Comparison of ENCODE assay signal across 8 mouse cellular contexts in genomic region chr5:120836731-120837585, GRCm38 (mm10). TPM values are rescaled to one million over a fixed set of nuclear protein-coding genes. Genes with fewer than 3 reads are reported as not detected.
DNase-seq lines count a peak whose midpoint lies in the region; ATAC-seq and TF ChIP-seq lines count a peak whose summit lies in the region.

No protein-coding gene starts in this region.

- CTCF ChIA-PET in Patski (lab: Charles Lee): interaction anchor here (0.8 to 2.0 kb wide), 5 partner anchors 9 to 44 kb away, joined by 3 to 7 read pairs (median 4); partner anchors contain the start of gene Oas1c

- intact Hi-C loops in heart, postnatal 10 days (cut with DNase I): no loop called here

- H3K36me3 ChIP-seq in midbrain, embryonic 14.5 days (ENCODE audit: control insufficient read depth, insufficient read depth, low read length): no peaks in the 10 kb centered on the region

- H3K27me3 ChIP-seq in Patski: peaks cover 32% of the 10 kb centered on the region
- no peaks in the 10 kb centered on the region for H3K27me3 ChIP-seq in midbrain, embryonic 14.5 days (ENCODE audit: control insufficient read depth, insufficient read depth, low read length)

- H3K4me2 ChIP-seq in midbrain, embryonic 14.5 days (ENCODE audit: low read length): no peak overlapping the region

- no peak overlapping the region for H3K27ac ChIP-seq in midbrain, embryonic 14.5 days (replicated peaks; ENCODE audit: low read depth, low read length)

- no peaks in the 10 kb centered on the region for H3K9me3 ChIP-seq in midbrain, embryonic 14.5 days (ENCODE audit: control insufficient read depth, low read length)

- POLR2A ChIA-PET in Patski (lab: Charles Lee): no interaction called here

- peak; percentile 23 to 54 for DNase-seq in heart, postnatal 10 days
- DNase-seq in heart, adult 8-10 months (ENCODE audit: low spot score): no peak
- peak; percentile 69 for DNase-seq in A20 (ENCODE audit: low read depth, low spot score)
- no peak for DNase-seq in Patski (ENCODE audit: low read depth, low spot score)
- peak; percentile 55 to 67 for DNase-seq in cerebellum, postnatal 36 days
- DNase-seq in kidney, postnatal 10 days: peak; percentile 68
- peak; percentile 65 for DNase-seq in midbrain, embryonic 14.5 days
- DNase-seq in yolk sac, embryonic 10.5 days (ENCODE audit: low spot score): no peak

- TF ChIP-seq CTCF in Patski (IDR thresholded peaks at IDR 0.05): peak; percentile 80

- ATAC-seq in Patski: no peak
- no peak for ATAC-seq in midbrain, embryonic 14.5 days (ENCODE audit: low FRiP score, low TSS enrichment)

- H3K9ac ChIP-seq in midbrain, embryonic 14.5 days (replicated peaks; ENCODE audit: low read length): no peak overlapping the region

- no peak overlapping the region for H3K4me3 ChIP-seq in midbrain, embryonic 14.5 days (replicated peaks; ENCODE audit: low read depth, low read length)

- WGBS in midbrain, embryonic 14.5 days: 7% methylated on average over 8 of the region's 8 CpGs

- H3K4me1 ChIP-seq in midbrain, embryonic 14.5 days (ENCODE audit: control insufficient read depth, insufficient read depth, low read length): 0 out of 2 replicates have a peak, but pooled peaks cover 5% of the 10 kb centered on the region

- in situ Hi-C loops in Patski (cut with MboI; ENCODE audit: low pct_unique_long_range_greater_than_20kb): no loop called here

RNA-seq across cellular contexts. Expression of gene Oas1f, which starts 10.2 kb away (rescaled TPM):
- not detected for total RNA-seq in heart, postnatal 10 days (2021)
- total RNA-seq in heart, adult 8-10 months (2022): not detected
- polyA plus RNA-seq in Patski (2021): not detected
- not detected in 2 replicates for polyA plus RNA-seq in midbrain, embryonic 14.5 days (2014; fragmentation: Nextera tagmentation; extraction: Ambion mirVana)

RNA-seq across cellular contexts. Expression of gene Oas1h, which starts 24.3 kb away (rescaled TPM):
- total RNA-seq in heart, postnatal 10 days (2021): not detected
- total RNA-seq in heart, adult 8-10 months (2022): not detected
- not detected for polyA plus RNA-seq in Patski (2021)
- not detected in 2 replicates for polyA plus RNA-seq in midbrain, embryonic 14.5 days (2014; fragmentation: Nextera tagmentation; extraction: Ambion mirVana)

RNA-seq across cellular contexts. Expression of gene Oas1c, which starts 24.6 kb away (rescaled TPM):
- total RNA-seq in heart, postnatal 10 days (2021): under 1 TPM; 0.69 TPM
- under 1 TPM; 0.22 to 0.52 (median 0.30) TPM for total RNA-seq in heart, adult 8-10 months (2022)
- polyA plus RNA-seq in Patski (2021): 1.9 TPM
- 0.22 and 0.36 TPM in 2 replicates for polyA plus RNA-seq in midbrain, embryonic 14.5 days (2014; fragmentation: Nextera tagmentation; extraction: Ambion mirVana)

RNA-seq across cellular contexts. Expression of gene Oas1e, which starts 41.6 kb away (rescaled TPM):
- total RNA-seq in heart, postnatal 10 days (2021): not detected
- not detected for total RNA-seq in heart, adult 8-10 months (2022)
- not detected for polyA plus RNA-seq in Patski (2021)
- polyA plus RNA-seq in midbrain, embryonic 14.5 days (2014; fragmentation: Nextera tagmentation; extraction: Ambion mirVana): 0.12 and 0.23 TPM in 2 replicates

RNA-seq across cellular contexts. Expression of gene Oas1g, which starts 50.5 kb away (rescaled TPM):
- total RNA-seq in heart, postnatal 10 days (2021): not detected
- total RNA-seq in heart, adult 8-10 months (2022): under 1 TPM in 1 of 4 experiments, not detected in 3; 0.43 TPM
- polyA plus RNA-seq in Patski (2021): 0.04 TPM
- 1.3 TPM in 1 of 2 replicates, not detected in the other for polyA plus RNA-seq in midbrain, embryonic 14.5 days (2014; fragmentation: Nextera tagmentation; extraction: Ambion mirVana)

Comparison
In these comparisons a context has a peak if more than half of its experiments do, and no peak if none do; other contexts are left out.
1. DNase-seq: peak in heart, postnatal 10 days (2 of 2), A20 (single experiment), cerebellum, postnatal 36 days (2 of 2), kidney, postnatal 10 days (single experiment) and midbrain, embryonic 14.5 days (single experiment); none in heart, adult 8-10 months (single experiment), Patski (single experiment) and yolk sac, embryonic 10.5 days (single experiment).